Mouse (Mus musculus) E14TG2a.4 (cell line): ENCODE measurements at regions not wholly inside any gene's neighbourhood (a gene's known extent, or its start where the extent isn't known, plus 50 kb on each side); places are given as distances from the start of the nearest gene placed in this dataset.

Source experiments
- H3K27me3 ChIP-seq: 2 replicates; pipeline ENCODE4 v1.6.1; 2014; ENCODE audit warnings: low read length, control low read depth; ENCODE audit not compliant: insufficient read depth
- H3K36me3 ChIP-seq: 2 replicates; pipeline ENCODE4 v1.6.1; 2014; ENCODE audit warnings: low read length, control low read depth; ENCODE audit not compliant: insufficient read depth
- H3K4me1 ChIP-seq: replicated peaks from 2 replicates; pipeline ENCODE4 v1.6.1; 2014; ENCODE audit warnings: low read depth, low read length, control low read depth
- H3K4me3 ChIP-seq: replicated peaks from 2 replicates; pipeline ENCODE4 v1.5.1; 2014; ENCODE audit warnings: mild to moderate bottlenecking, low read length
- H3K9me3 ChIP-seq: 2 replicates; pipeline ENCODE4 v1.6.1; 2014; ENCODE audit warnings: low read length, control low read depth
- CTCF ChIP-seq: conservative IDR thresholded peaks from 2 replicates; pipeline ENCODE4 v1.5.1; 2014; ENCODE audit warnings: low read length
- NANOG ChIP-seq: IDR thresholded peaks from 2 replicates; pipeline ENCODE4 v1.6.1; 2014; ENCODE audit warnings: borderline replicate concordance, low read length, mixed read lengths
- POU5F1 ChIP-seq: IDR thresholded peaks from 2 replicates; pipeline ENCODE4 v1.6.1; 2014; ENCODE audit warnings: low read length, borderline replicate concordance

DNA sequence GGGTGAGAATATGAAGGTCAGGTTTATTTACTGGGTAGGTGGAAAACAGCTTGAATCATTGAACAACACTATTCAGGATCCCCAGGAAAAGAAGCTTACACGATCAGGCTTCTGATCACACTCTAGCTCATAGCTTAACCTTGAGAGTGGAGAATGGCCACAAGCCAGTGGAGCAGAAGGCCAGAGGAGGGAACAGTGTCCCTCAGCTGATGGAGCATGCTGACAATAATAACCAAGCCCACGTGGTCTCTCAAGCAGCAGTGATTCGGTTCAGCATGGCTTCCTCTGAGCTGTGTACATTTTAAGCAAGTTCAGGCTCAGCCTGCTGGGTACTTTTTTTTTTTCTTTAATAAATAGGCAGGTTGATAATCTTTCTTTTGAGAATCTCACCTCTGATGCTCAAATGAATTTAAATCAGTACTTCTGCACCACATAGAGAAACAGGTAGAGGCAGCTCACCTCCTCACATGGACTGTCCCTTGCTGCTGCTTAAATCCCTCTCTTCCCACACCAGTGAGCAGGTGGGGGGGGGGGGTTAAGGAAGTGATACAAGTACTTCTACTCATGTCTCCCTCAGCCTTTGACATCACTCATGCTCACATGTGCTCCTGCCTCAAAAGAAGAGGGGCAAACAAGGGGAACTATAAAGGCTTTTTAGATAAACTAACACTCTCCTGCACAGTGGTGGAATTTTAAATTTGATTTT, 298.2 kb downstream of the Ube2cbp start:
- no peaks in the 10 kb centered on the region for H3K36me3 ChIP-seq
- H3K4me1 ChIP-seq: no peaks in the 10 kb centered on the region
- H3K4me3 ChIP-seq: no peak overlapping the region
- no peaks in the 10 kb centered on the region for H3K9me3 ChIP-seq
- TF ChIP-seq POU5F1: no peak
- no peak for TF ChIP-seq CTCF
- TF ChIP-seq NANOG: no peak
- no peaks in the 10 kb centered on the region for H3K27me3 ChIP-seq

DNA sequence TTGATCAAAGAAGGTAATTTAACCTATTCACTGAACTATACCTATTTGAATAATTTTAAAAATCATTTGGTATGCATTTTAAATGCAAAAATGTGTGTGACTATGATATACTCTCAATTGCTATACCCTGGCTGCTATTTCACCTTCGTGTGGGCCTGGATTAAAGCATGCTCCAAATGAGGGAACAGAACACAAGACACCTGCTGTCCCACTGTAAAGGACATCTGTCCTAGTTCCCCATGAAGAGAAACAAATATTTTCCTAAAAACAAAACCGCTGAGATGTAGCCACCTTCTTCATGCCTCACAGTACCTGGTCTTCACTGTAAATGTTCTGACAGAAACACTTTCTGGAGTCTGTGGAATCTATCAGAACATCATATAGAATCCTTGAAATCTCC, 294.0 kb downstream of the Ube2cbp start:
- H3K4me3 ChIP-seq: no peak overlapping the region
- no peaks in the 10 kb centered on the region for H3K4me1 ChIP-seq
- no peaks in the 10 kb centered on the region for H3K27me3 ChIP-seq
- no peak for TF ChIP-seq POU5F1
- no peak for TF ChIP-seq CTCF
- no peak for TF ChIP-seq NANOG
- no peaks in the 10 kb centered on the region for H3K9me3 ChIP-seq
- no peaks in the 10 kb centered on the region for H3K36me3 ChIP-seq

DNA sequence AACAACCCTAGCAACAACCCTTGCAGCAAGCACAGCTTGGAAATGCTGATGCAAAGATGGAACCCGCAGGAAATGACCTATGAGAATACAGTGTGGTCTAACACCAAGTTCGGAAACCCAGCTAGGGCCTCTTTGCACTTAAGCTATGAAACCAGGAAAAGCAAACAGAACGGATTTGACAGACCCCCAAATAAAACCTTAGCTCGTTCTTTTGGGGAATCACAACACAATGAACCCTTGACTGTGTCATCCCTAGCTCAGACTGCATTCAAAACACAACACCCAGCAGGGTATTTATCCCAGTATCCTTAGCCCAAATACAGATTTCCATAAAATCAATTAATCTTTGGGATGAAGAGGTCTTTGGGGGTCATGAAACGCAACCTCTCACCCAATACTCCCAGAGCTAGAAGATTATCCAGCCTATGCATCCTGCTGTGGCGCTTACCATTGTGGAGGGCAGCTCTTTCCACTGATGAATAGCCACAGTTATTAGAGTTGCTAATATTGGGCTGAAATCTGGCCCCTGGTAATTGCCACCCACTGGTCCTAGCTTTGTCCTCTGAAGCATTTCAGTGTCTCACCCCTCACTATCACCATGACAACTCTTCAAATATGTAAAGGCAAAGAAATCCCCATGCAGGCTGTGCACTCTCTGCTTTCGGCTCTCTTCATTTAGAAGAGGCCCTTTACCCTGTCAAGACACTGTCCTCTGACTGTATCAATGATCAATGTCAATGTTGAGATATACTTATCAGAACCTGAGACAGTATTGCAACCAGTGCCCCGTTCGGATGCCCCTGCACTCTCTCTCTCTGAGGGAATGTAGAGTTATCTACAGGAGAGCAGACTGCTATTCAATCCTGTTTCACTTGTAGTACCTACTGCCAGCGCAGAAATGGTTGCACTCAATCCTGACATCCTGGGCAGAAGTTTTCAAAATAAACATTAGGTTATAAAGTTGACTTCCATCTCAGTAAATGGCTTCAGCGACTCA, 277.7 kb downstream of the Ube2cbp start:
- no peaks in the 10 kb centered on the region for H3K27me3 ChIP-seq
- TF ChIP-seq CTCF (no peak), POU5F1 (no peak), NANOG (no peak)
- no peaks in the 10 kb centered on the region for H3K4me1 ChIP-seq
- no peak overlapping the region for H3K4me3 ChIP-seq
- no peaks in the 10 kb centered on the region for H3K36me3 ChIP-seq
- H3K9me3 ChIP-seq: no peaks in the 10 kb centered on the region

DNA sequence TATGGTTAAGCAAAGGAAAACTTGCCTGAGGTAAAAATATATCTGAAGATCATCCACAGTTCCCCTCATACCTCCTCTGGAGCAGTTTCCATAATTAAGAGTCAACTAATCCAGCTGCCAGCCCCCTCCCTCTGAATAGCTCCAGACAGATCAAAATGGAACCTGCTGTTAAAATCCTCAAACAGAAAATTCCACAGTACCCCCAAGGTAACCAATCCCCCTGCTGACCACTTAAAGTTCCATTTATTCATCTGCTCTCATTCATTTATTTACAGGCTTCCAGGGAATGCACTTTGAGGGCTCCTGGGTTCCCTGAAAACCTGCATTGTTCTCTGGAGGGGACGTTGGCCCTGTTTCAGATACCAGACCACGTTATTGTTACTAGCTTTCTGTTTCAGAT, 275.9 kb downstream of the Ube2cbp start:
- H3K27me3 ChIP-seq: no peaks in the 10 kb centered on the region
- no peaks in the 10 kb centered on the region for H3K36me3 ChIP-seq
- H3K4me1 ChIP-seq: no peaks in the 10 kb centered on the region
- no peak for TF ChIP-seq CTCF
- TF ChIP-seq NANOG: no peak
- no peak for TF ChIP-seq POU5F1
- H3K4me3 ChIP-seq: no peak overlapping the region
- no peaks in the 10 kb centered on the region for H3K9me3 ChIP-seq

DNA sequence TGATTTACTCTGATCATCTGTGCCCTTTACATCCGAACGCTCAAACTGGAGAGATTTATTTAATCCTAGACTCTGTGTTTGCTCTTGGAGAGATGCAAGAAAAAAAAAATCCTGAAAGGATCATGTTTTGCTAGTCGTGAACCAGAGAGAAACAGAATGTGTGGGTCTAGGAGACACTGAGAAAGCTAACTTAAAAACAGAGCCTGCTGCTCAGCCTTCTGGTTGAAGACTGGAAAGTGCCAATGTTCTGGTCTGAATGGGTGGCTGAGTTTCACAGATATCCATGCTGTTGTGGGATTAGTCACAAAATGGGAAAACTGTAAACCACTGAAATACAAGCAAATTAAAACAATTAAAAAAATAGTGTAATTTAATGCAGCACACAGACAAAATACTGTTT, 259.7 kb downstream of the Ube2cbp start:
- H3K4me3 ChIP-seq: no peak overlapping the region
- no peaks in the 10 kb centered on the region for H3K36me3 ChIP-seq
- TF ChIP-seq POU5F1 (no peak), NANOG (no peak), CTCF (no peak)
- no peaks in the 10 kb centered on the region for H3K9me3 ChIP-seq
- no peaks in the 10 kb centered on the region for H3K4me1 ChIP-seq
- no peaks in the 10 kb centered on the region for H3K27me3 ChIP-seq

DNA sequence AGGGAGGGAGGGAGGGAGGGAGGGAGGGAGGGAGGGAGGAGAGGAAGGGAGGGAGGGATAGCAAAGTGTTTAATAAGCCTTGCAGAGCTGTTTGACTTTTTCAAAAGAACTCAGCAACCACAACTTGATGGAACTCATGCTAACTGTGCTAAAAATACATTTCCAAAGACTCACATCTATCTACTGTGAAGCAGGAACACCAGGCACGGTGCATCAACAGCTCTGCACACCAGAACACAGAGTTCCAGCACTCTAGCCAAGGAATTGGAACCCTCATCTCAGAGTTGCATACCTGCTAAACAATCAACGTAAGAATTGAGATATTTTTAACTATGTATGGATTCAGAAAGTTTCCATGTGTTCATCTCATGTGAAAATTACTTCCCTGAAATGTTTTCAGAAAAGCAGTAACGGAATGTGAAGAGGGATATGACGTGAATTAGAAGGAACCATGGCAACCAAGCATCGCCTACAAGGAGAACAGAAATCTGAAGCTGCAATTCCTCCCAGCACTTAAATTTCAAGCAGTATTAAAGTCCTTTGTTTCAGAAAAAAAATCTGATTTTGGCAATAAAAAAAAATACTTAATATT, 256.3 kb downstream of the Ube2cbp start:
- H3K9me3 ChIP-seq: no peaks in the 10 kb centered on the region
- no peaks in the 10 kb centered on the region for H3K36me3 ChIP-seq
- H3K4me1 ChIP-seq: no peaks in the 10 kb centered on the region
- H3K27me3 ChIP-seq: no peaks in the 10 kb centered on the region
- H3K4me3 ChIP-seq: no peak overlapping the region
- TF ChIP-seq POU5F1: no peak
- no peak for TF ChIP-seq CTCF
- no peak for TF ChIP-seq NANOG

DNA sequence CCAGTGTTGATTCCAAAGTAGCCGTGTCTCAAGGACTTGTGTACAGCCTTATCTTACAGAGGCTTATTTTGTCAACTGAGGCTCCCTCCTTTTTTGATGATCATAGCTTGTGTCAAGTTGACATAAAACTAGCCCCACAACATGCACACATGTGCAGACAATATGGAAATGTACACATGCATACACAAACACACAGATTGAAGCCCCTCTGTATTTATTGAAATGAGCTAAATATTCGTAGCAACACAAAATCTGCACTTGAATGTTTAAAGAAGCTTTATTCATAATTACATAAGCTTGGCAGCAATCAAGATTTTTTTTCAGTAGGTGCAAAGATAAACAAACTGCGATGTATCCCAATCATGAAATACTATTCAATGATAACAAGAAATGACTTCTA, 253.5 kb downstream of the Ube2cbp start:
- no peaks in the 10 kb centered on the region for H3K36me3 ChIP-seq
- H3K9me3 ChIP-seq: no peaks in the 10 kb centered on the region
- H3K27me3 ChIP-seq: no peaks in the 10 kb centered on the region
- TF ChIP-seq NANOG: no peak
- no peak overlapping the region for H3K4me3 ChIP-seq
- H3K4me1 ChIP-seq: no peaks in the 10 kb centered on the region

DNA sequence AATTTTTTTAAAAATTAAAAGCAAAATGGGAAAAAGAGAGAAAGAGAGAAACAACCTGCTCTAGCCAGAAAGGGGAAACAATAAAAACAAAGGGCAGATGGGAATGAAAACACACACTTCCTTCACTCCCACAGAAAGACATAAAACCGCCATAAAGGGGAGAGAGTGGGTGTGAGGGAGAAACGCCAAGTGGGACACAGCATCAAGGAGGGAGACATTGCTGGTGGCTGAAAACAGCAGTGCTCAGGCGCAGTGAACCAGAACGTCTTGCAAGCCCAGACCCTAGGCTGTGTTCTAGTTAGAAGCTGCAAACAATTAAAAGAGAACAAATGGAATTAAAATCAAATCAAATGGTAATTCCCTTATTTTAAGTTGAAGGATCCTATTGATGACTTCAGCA, 245.1 kb downstream of the Ube2cbp start:
- Histone ChIP-seq H3K9me3 (no peaks in the 10 kb centered on the region), H3K27me3 (no peaks in the 10 kb centered on the region), H3K4me3 (no peak overlapping the region), H3K36me3 (no peaks in the 10 kb centered on the region), H3K4me1 (no peaks in the 10 kb centered on the region)
- no peak for TF ChIP-seq CTCF
- no peak for TF ChIP-seq NANOG
- no peak for TF ChIP-seq POU5F1
